Mouse (Mus musculus) limb, embryonic 13.5 days (tissue): ENCODE measurements around the gene Mapk6. TPM values are rescaled to one million over a fixed set of nuclear protein-coding genes. Genes with fewer than 3 reads are reported as not detected.
"Not testable (repeated sequence)": the region's sequence is repeated elsewhere in the genome, so short reads cannot be mapped to it uniquely, and the experiment has no call there.

Source experiments
- ATAC-seq: fragments of 200-750 bp; cut with Nextera tagmentation; 2 replicates; pipeline ENCODE4 v1.8.0; 2017; ENCODE audit warnings: low read depth, moderate number of reproducible peaks, moderate TSS enrichment; ENCODE audit not compliant: low FRiP score
- H3K27ac ChIP-seq: fragments of 300-500 bp; sonication (generic); 2 replicates; pipeline ENCODE4 v1.5.1; 2015; ENCODE audit warnings: inconsistent platforms, mild to moderate bottlenecking, moderate library complexity
- H3K27me3 ChIP-seq: fragments of 300-500 bp; sonication (generic); 2 replicates; pipeline ENCODE4 v1.6.1; 2015; ENCODE audit warnings: mild to moderate bottlenecking, inconsistent platforms
- H3K36me3 ChIP-seq: fragments of 300-500 bp; sonication (generic); 2 replicates; pipeline ENCODE4 v1.6.1; 2015; ENCODE audit warnings: inconsistent platforms, mild to moderate bottlenecking, moderate library complexity
- H3K4me1 ChIP-seq: fragments of 300-500 bp; sonication (generic); 2 replicates; pipeline ENCODE4 v1.6.1; 2015; ENCODE audit warnings: inconsistent platforms
- H3K4me2 ChIP-seq: fragments of 300-500 bp; sonication (generic); replicated peaks from 2 replicates; pipeline ENCODE4 v1.6.1; 2015; ENCODE audit warnings: inconsistent platforms, mild to moderate bottlenecking, moderate library complexity
- H3K4me3 ChIP-seq: fragments of 300-500 bp; sonication (generic); 2 replicates; pipeline ENCODE4 v1.5.1; 2015; ENCODE audit warnings: moderate library complexity, mild to moderate bottlenecking, inconsistent platforms
- H3K9ac ChIP-seq: fragments of 300-500 bp; sonication (generic); 2 replicates; pipeline ENCODE4 v1.6.1; 2015; ENCODE audit warnings: mild to moderate bottlenecking, inconsistent platforms
- H3K9me3 ChIP-seq: fragments of 300-500 bp; sonication (generic); 2 replicates; pipeline ENCODE4 v1.6.1; 2016; ENCODE audit warnings: inconsistent platforms
- WGBS: fragments of 180-500 bp; shearing (Covaris S2); methylation state at CpG from one replicate; pipeline ENCODE4 v1.1.7; 2015; 5-methylcytosine and 5-hydroxymethylcytosine counted together
- polyA plus RNA-seq: library from polyadenylated mRNA; unstranded; fragments of >200 nt; fragmentation: Nextera tagmentation; extraction: Ambion mirVana; gene quantifications from 2 replicates; pipeline ENCODE4 v1.2.1, GENCODE M21; 2015

Mapk6 gene
- 90.0 and 91.1 TPM in 2 replicates for polyA plus RNA-seq

GRCm38 (mm10) chr9:75409852-75410378, at the start of gene Mapk6:
Gene Mapk6 (minus strand): TSS chr9:75410005.
- H3K9me3 ChIP-seq: no peaks in the 10 kb centered on the region
- under 1% methylated on average over 56 of the region's 58 CpGs for WGBS
- peaks cover 53% of the 10 kb centered on the region for H3K4me1 ChIP-seq

GRCm38 (mm10) chr9:75455684-75456083, 45.9 kb upstream of the Mapk6 start:
- ATAC-seq: no peak
- no peaks in the 10 kb centered on the region for H3K27me3 ChIP-seq
- H3K4me3 ChIP-seq: no peak overlapping the region
- H3K4me1 ChIP-seq: no peaks in the 10 kb centered on the region
- peaks cover 96% of the 10 kb centered on the region for H3K36me3 ChIP-seq
- H3K9ac ChIP-seq: no peak overlapping the region
- H3K9me3 ChIP-seq: no peaks in the 10 kb centered on the region
- no peak overlapping the region for H3K4me2 ChIP-seq
- H3K27ac ChIP-seq: no peak overlapping the region
- 72% methylated on average over 10 of the region's 10 CpGs for WGBS

More at GRCm38 (mm10) chr9:75409852-75410378, at the start of gene Mapk6:
- Histone ChIP-seq H3K36me3 (no peaks in the 10 kb centered on the region), H3K4me3 (peak within 1 kb of the TSS; percentile 88), H3K9ac (peak within 1 kb of the TSS; percentile 94), H3K27me3 (no peaks in the 10 kb centered on the region), H3K4me2 (peak within 1 kb of the TSS; percentile 85), H3K27ac (peak within 1 kb of the TSS; percentile 98)
- ATAC-seq: peak; percentile 91

DNA sequence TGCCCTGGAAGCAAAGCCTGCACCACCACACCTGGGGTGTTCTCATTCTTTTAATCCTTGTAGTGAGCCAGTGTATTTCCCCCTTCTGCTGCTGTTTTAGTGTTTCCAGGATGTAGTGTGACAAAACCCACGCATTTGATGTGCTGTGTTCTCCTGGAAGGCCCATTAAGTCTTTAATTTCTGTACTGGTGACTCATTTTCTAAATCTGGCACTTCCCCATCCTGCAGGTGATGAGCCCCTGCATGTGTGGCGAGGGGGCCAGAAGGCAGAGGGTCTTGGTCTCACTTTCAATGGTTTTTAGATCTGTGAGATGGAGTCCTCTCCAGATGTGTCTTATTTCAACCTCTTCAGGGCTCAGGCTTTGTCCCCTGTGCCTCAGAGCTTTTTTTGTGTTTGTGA, 44.2 kb upstream of the Mapk6 start:
- no peak overlapping the region for H3K27ac ChIP-seq
- no peak overlapping the region for H3K4me2 ChIP-seq
- no peaks in the 10 kb centered on the region for H3K27me3 ChIP-seq
- no peak for ATAC-seq
- H3K4me3 ChIP-seq: no peak overlapping the region
- no peaks in the 10 kb centered on the region for H3K9me3 ChIP-seq
- no peaks in the 10 kb centered on the region for H3K4me1 ChIP-seq
- peaks cover 91% of the 10 kb centered on the region for H3K36me3 ChIP-seq
- WGBS: 85% methylated on average over 2 of the region's 2 CpGs
- no peak overlapping the region for H3K9ac ChIP-seq

DNA sequence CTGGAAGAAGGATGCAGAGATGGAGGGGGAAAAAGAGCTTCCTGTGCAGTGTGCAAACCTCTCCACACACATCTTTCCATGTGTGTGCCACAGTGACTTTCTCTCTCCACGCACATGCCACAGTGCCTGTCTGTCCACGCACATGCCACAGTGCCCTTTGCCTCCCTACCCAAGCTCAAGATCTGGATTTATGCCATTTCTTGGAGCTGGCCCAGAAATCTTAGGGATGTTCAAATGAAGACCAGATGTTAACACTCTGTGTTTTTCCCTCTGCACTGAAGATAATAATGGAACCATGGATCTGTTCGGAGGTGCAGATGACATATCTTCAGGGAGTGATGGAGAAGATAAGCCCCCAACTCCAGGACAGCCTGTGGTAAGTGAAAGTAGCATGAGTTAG, 38.2 kb upstream of the Mapk6 start:
- Histone ChIP-seq H3K4me2 (no peak overlapping the region), H3K9ac (no peak overlapping the region), H3K36me3 (peaks cover 77% of the 10 kb centered on the region), H3K4me3 (no peak overlapping the region), H3K27ac (no peak overlapping the region), H3K4me1 (peaks cover 2% of the 10 kb centered on the region), H3K9me3 (no peaks in the 10 kb centered on the region), H3K27me3 (no peaks in the 10 kb centered on the region)
- 77% methylated on average over 3 of the region's 3 CpGs for WGBS
- ATAC-seq: no peak; the same call in 1 of the 2 replicates

GRCm38 (mm10) chr9:75446574-75446973, 36.8 kb upstream of the Mapk6 start:
- ATAC-seq, H3K27me3 ChIP-seq, H3K27ac ChIP-seq, H3K4me2 ChIP-seq, H3K4me3 ChIP-seq, H3K9me3 ChIP-seq, H3K9ac ChIP-seq: not testable (repeated sequence)
- WGBS: 83% methylated on average over 10 of the region's 10 CpGs
- H3K36me3 ChIP-seq: peaks cover 65% of the 10 kb centered on the region
- H3K4me1 ChIP-seq: peaks cover 13% of the 10 kb centered on the region

GRCm38 (mm10) chr9:75444981-75445380, 35.2 kb upstream of the Mapk6 start:
- Histone ChIP-seq H3K27ac (no peak overlapping the region), H3K4me1 (peaks cover 13% of the 10 kb centered on the region), H3K36me3 (peaks cover 55% of the 10 kb centered on the region), H3K4me3 (no peak overlapping the region), H3K4me2 (no peak overlapping the region), H3K9ac (no peak overlapping the region), H3K9me3 (no peaks in the 10 kb centered on the region), H3K27me3 (no peaks in the 10 kb centered on the region)
- WGBS: 91% methylated on average over 15 of the region's 15 CpGs
- no peak for ATAC-seq

DNA sequence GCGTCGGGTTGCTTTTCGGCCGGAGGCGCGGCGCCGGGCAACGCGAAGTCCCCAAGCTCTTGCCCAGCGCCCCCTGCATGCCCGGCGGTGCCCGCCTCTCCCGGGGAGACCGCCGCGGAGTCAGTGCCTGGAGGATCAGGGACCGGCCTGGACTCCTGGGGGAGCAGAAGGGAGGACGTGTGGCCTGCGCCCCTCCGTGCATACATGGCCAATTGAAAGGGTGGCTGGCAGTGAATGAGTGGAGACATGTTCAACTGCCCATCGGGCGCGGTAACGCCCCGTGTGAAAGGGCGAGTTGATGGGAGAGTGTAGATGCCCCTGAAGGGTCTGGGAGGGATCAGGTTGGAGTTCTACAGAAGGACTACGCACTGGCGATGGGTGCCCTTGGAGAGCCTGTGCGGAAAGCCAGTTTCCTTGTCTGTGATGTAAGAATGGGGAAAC, 31.9 kb upstream of the Mapk6 start:
- ATAC-seq: peak; percentile 85
- WGBS: under 1% methylated on average over 31 of the region's 31 CpGs
- H3K9ac ChIP-seq: peak overlapping the region; percentile 94

GRCm38 (mm10) chr9:75440796-75441666, 31.2 kb upstream of the Mapk6 start, which contains the start of gene Leo1:
Gene Leo1 (plus strand): TSS chr9:75441524.
- peak within 1 kb of the TSS; percentile 92 for H3K4me2 ChIP-seq
- peaks cover 13% of the 10 kb centered on the region for H3K4me1 ChIP-seq
- H3K36me3 ChIP-seq: peaks cover 17% of the 10 kb centered on the region
- peak within 1 kb of the TSS; percentile 94 for H3K9ac ChIP-seq
- no peaks in the 10 kb centered on the region for H3K27me3 ChIP-seq
- peak within 1 kb of the TSS; percentile 93 for H3K4me3 ChIP-seq
- WGBS: 2% methylated on average over 45 of the region's 45 CpGs
- H3K27ac ChIP-seq: peak within 1 kb of the TSS; percentile 85
- peak; percentile 96 for ATAC-seq
- no peaks in the 10 kb centered on the region for H3K9me3 ChIP-seq

More for the DNA sequence above, 31.9 kb upstream of the Mapk6 start:
- Histone ChIP-seq H3K27me3 (no peaks in the 10 kb centered on the region), H3K4me1 (peaks cover 13% of the 10 kb centered on the region), H3K4me3 (peak overlapping the region; percentile 93), H3K36me3 (peaks cover 23% of the 10 kb centered on the region), H3K9me3 (no peaks in the 10 kb centered on the region), H3K4me2 (peak overlapping the region; percentile 92), H3K27ac (peak overlapping the region; percentile 85)

- Histone ChIP-seq H3K9me3 (no peaks in the 10 kb centered on the region), H3K4me2 (no peak overlapping the region), H3K4me1 (peaks cover 13% of the 10 kb centered on the region), H3K4me3 (no peak overlapping the region), H3K9ac (no peak overlapping the region), H3K36me3 (no peaks in the 10 kb centered on the region), H3K27ac (no peak overlapping the region), H3K27me3 (no peaks in the 10 kb centered on the region)
- no peak for ATAC-seq
- WGBS: 33% methylated on average over 6 of the region's 6 CpGs
Observed at GRCm38 (mm10) chr9:75437653-75438385, 28.0 kb upstream of the Mapk6 start.

- peaks cover 9% of the 10 kb centered on the region for H3K4me1 ChIP-seq
- H3K27me3 ChIP-seq: no peaks in the 10 kb centered on the region
- H3K9me3 ChIP-seq: no peaks in the 10 kb centered on the region
- WGBS: 5% methylated on average over 12 of the region's 12 CpGs
- no peaks in the 10 kb centered on the region for H3K36me3 ChIP-seq
- H3K4me2 ChIP-seq: no peak overlapping the region
- H3K4me3 ChIP-seq: no peak overlapping the region
- H3K27ac ChIP-seq: no peak overlapping the region
- H3K9ac ChIP-seq: no peak overlapping the region
- peak; percentile 69 for ATAC-seq
Observed at GRCm38 (mm10) chr9:75435918-75436317, 26.1 kb upstream of the Mapk6 start.

GRCm38 (mm10) chr9:75435291-75435690, 25.5 kb upstream of the Mapk6 start:
- Histone ChIP-seq H3K4me3 (no peak overlapping the region), H3K36me3 (no peaks in the 10 kb centered on the region), H3K4me2 (no peak overlapping the region), H3K9me3 (no peaks in the 10 kb centered on the region), H3K27me3 (no peaks in the 10 kb centered on the region), H3K27ac (no peak overlapping the region), H3K4me1 (peaks cover 12% of the 10 kb centered on the region), H3K9ac (no peak overlapping the region)
- no peak for ATAC-seq
- WGBS: 85% methylated on average over 4 of the region's 4 CpGs

GRCm38 (mm10) chr9:75434872-75435271, 25.1 kb upstream of the Mapk6 start:
- no peak overlapping the region for H3K4me3 ChIP-seq
- peaks cover 12% of the 10 kb centered on the region for H3K4me1 ChIP-seq
- no peak overlapping the region for H3K27ac ChIP-seq
- H3K4me2 ChIP-seq: no peak overlapping the region
- no peaks in the 10 kb centered on the region for H3K9me3 ChIP-seq
- 85% methylated on average over 6 of the region's 6 CpGs for WGBS
- H3K9ac ChIP-seq: no peak overlapping the region
- no peak for ATAC-seq
- no peaks in the 10 kb centered on the region for H3K27me3 ChIP-seq
- no peaks in the 10 kb centered on the region for H3K36me3 ChIP-seq
